Mouse (Mus musculus) v-Abl transformed pro-B cells (cell line): ENCODE data around the gene Bicra.

Source experiments
- in situ Hi-C, 2 experiments: fragments of 400-800 bp; cut with MboI; formaldehyde crosslinking; loops; one replicate each; pipeline ENCODE4 v1.15.1; 2025; ENCODE audit not compliant: unreplicated experiment in 2 of 2

The Bicra gene

DNA sequence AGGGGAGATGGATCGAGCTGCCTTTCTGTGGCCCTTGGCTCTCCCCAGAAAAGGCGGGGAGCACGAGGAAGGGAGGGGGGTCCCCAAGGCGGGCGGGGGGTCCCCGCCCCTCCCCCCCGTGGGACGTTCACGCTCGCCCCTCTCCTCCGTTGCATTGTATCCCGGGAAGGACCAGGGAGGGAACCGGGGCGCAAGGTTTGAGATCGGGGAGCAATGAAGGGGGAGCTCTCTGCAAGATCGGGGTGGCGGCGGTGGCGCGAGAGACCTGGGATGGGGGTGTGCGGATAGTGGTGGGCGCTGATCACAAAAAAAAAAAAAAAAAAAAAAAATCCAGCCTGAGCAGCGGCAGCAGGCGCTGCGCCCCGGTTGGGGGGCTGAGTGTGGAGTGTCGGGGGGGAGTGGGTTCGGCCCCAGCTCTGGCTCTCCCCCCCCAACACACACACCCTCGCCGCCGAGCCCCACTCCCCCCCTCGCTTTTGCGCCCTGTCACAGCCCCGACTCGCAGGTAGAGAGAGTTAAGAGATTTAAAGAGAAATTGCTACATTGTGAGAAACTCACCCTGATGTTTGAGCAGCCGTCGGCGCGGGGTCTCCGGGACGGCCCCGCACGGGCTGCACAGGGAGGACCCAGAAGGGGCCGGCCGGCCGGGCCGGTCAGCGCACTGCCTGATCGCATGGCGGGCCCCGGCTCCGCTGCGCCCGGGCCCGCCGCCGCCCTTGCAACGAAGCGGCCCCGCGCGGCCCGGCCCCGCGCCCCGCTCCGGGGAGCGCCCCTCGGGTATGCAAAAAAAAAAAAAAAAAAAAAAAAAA, at the start of gene Bicra:
TSS of gene Bicra (minus strand) at position 584 of the 809 bp plus-strand sequence.
- in situ Hi-C loops = loop anchor here in 1 of 2 experiments (5.0 kb wide), 2 partner anchors 35 to 65 kb away; no protein-coding TSS in a partner anchor

DNA sequence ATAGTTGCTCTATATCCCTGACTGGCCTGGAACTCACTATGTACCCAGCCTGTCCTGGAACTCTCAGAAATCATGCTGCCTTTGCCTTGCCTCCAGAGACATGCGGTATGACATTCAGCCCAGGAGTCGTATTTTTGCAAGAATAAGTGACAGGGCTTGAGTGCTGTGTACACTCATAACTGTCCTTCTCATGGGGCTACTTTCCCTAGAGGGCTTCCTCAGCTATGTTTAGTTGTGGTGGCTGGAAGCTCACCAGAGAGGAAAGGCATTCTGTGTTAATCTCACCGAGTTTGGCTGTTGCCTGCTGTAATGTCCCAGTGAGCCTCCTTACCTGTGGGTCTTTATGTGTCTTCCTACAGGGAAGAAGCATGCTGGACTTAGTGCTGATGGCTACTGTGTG, 46.9 kb upstream of the Bicra start:
- in situ Hi-C loops = no loop called here

DNA sequence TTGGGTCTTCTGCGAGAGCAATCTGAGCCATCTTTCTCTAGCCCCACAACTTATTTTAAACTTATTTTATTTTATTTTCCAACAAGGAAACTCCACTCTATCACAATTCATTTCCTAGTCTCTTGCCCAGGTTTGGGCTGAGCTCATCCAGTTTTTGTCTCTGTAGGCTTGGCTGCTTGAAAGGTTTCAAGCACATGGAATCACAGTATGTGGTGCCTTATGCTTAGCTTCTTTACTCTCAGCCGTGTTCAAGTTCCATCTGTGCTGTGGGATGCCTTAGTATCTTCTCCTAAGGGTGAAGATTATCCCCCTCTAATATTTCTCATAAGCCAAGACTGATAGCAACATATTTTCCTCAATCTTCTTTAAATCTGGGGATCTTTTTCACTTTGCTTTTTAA, 39.9 kb upstream of the Bicra start:
- in situ Hi-C loops = no loop called here

DNA sequence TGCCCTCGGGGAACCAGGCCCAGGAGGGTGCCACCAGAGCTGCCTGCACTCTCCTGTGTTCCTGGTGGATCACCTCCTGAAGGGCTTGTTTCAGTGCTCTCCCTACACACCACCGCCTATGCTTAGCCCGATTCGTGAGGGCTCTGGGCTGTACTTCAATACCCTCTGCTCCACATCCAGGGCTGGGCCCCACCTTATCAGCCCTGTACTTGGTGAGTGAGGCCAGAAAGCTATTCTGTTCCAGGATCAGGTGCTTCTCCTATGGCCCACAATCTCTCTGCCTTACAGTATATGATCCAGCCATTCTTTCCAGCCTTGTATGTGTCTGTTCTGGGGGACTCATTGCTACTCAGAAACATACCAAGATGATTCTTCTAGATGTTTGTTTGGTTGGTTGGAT, 35.6 kb upstream of the Bicra start:
- in situ Hi-C loops = no loop called here

DNA sequence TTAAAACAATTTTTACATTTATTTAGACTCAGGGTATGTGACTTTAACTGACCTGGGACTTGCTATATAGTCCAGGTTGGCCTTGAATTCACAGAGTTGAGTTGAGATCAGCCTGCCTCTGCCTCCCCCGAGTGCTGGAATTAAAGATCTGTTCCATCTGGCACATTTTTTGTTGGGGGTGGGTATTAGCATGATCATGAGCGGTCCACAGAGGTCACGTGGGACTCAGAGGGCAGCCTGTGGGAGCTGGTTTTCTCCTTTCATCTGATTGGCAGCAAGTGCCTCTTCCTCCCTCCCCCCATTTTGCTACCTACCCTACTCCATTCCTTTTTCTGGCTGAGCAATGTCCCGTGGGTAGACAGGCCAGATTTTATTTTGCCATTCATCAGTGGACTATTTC, 32.9 kb upstream of the Bicra start:
- in situ Hi-C loops = no loop called here

DNA sequence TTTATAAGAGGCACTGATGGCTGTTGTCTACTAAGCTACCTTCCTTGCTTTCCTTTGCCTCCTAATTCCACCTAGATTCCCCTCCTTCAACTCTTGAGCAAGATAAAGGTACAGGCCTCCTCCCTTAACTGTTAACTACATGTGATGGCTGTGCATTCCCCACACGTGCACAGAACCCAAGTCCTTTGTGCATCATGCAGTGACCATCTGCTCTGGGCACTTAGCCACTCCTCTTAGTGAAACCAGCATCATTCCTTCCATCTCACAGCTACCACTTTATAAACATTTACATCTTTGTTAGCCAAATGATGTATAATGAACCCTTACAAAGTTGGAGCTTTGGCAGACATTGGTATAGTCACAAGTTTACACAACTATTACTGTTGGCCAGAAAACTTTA, 32.2 kb upstream of the Bicra start:
- in situ Hi-C loops = no loop called here

DNA sequence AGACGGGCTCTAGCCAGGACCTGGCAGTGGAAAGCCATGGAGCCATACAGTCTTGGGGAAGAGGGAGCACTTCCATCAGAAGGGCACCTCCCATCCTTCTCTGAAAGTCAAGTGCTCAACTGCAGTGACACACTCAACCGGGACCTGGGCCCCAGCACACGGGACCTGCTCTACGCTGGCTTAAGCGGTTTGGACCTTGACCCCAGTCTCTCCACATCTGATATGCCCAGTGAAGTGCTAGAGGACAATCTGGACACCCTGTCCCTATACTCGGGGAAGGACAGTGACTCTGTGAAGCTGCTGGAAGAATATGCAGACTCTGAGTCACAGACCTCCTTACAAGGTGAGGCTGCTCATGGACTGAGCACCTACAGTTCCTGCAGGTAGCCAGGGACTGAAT, 24.2 kb upstream of the Bicra start:
- in situ Hi-C loops = no loop called here

DNA sequence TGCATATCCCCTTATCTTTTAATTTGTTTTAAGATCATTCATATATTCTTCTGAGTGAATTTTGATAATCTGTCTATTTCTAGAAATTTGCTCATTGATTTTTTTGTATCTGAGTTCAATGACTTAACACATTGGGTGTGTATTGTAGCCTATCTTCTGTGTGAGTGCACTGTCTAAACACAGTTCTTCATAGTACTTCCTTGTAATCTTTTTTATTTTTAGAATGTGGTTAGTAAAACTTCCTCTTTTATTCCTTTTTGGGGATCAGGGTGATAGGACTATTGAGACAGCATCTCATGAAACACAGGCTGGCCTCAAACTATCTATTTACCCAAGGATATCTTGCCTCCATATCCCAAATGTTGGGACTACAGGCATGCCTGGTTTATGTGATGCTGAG, 23.1 kb upstream of the Bicra start:
- in situ Hi-C loops = no loop called here

DNA sequence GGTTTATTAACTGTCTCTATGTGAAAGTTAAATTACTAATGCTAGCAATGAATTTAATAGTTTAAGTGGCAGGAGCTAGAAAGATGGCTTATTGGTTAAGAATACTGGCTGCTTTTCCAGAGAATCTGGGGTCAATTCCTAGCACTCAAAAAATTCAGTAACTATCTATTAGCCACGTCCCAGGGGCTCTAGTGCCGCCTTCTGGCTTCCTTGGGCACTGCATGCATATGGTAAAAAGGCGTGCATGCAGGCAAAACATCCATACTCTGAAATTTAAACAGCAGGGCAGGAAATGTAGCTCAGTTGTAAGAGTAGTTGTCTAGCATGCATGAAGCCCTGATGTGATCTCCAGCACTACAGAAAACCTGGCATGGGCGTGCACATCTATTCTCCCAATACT, 15.8 kb upstream of the Bicra start:
- in situ Hi-C loops = loop anchor here in 1 of 2 experiments (10.0 kb wide), 1 partner anchor 201 kb away; no protein-coding TSS in a partner anchor

DNA sequence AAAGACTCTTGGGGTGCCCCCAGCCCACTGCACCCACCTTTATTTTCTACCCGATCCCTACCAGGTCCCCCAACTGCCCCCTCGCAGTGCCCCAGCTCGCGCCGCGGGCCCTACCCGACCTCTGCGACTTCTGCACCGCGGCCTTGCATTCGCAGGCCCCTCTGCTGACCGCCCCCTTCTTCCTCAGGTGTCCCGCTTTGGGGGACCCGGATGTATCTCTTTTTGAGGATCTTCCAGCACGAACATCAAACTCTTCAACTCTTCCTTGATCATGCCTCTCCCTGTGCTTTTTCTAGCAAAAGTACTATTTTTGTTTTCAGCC, 14.3 kb upstream of the Bicra start:
- in situ Hi-C loops = loop anchor here in 1 of 2 experiments (10.0 kb wide), 1 partner anchor 203 kb away; no protein-coding TSS in a partner anchor

DNA sequence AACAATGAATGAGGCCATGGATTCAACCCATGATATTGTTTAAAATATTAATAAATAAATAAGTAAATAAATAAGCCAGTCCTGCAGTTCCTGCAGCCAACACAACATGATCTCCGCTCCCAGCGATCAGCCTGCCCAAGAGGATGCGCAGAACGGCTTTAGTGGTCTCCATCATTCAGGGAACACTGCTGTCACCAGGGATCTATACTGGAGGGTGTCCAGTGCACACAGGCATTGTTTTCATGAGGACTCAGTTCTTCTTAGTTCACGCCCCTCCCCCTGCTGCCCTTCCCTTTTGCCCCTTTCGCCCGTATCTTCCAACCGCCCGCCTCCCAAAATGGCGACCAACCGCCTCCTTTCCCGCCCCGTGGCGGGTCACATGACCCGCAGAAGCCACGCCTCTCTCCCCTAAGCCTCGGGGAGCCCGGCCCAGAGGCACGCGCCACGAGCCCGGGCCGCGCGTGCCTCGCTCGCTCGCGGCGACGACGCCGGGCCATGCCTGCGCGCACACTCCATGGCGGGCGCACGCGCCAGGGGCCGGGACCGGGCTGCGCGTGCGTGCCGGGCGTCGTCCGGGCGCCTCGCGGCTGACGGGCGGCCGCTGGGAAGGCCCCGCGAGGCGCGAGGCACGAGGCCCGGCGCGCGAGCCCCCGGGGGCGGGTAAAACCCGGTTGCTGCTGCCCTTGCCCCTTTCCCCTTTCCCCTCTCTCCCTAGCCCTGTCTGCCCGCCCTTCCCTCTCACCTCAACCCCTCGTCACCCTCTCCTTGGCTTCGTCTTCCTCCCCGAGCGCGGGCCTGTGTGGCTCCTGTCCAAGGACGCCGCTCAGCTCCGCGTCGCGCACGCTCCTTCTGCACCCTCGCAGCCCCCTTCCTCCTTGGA, 13.7 kb upstream of the Bicra start, which contains the start of gene Zfp541:
TSS of gene Zfp541 (plus strand) at position 596 of the 880 bp plus-strand sequence.
- in situ Hi-C loops = loop anchor here in 1 of 2 experiments (10.0 kb wide), 1 partner anchor 203 kb away; no protein-coding TSS in a partner anchor

DNA sequence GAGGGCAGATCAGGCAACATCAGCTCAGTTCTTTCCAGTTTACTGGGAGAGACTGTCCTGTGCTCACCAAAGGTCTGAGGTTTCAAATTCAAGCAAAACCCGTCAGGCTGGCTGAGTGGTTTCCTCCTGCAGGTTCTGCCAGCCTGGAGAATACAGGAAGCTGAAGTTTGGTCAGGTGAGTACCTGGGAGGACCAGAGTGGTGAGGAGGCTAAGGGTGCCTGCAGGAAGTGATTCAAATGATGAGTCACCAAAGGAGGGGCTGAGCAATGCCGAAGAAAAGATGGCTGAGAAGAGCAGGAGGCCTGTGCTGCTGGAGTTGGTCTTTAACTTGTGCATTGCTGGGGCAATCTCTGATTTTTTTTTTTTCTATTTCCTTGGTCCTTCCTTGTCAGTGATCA, 9.4 kb upstream of the Bicra start:
- in situ Hi-C loops = loop anchor here (5.0 kb wide), 2 partner anchors 90 to 95 kb away; no protein-coding TSS in a partner anchor

DNA sequence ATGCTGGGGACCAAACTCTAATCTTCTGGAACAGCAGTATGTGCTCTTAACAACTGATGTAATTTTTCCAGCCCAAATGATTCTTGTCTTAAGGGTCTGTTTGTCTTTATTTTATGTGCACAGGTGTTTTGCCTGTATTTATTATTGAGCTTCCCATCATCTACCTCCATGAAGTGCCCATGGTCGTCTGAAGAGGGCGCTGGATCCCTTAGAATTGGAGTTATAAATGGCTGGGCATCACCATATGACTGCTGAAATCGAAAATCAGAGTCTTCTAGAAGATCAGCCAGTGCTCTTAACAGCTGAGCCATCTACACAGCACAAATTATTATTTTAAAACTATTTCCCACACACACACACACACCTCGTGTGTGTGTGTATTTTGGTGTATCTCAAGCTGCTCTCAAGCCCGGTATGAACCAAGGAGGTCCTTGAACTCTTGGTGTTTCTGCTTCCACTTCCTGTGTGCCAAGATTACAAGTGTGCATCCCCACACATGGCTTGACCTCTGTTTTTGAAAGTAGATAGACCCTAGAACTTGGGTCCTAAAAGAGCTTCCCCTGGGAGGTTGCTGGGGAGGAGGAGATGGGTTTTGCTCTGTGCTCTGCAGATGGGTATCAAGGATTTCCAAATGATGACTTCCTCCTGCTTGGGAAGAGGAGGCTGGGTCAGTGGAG, 8.9 kb upstream of the Bicra start:
- in situ Hi-C loops = loop anchor here (5.0 kb wide), 2 partner anchors 91 to 96 kb away; no protein-coding TSS in a partner anchor

DNA sequence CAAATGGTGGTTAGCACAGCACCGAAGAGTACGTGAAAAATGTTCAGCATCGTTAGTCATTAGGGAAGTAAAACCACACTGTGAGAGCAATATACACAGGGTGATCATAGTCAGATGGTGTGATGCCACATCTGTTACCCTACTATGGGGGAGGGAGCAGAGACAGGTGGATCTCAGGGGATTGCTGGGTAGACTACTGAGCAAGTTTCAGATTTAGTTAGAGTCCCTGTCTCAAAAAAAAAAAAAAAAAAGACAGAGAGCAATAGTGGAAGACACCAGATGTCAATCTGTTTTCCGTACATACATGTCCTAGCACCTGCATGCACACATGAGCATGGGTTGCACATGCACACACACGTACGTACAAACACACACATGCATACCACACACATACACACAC, 7.9 kb upstream of the Bicra start:
- in situ Hi-C loops = loop anchor here (5.0 kb wide), 2 partner anchors 92 to 97 kb away; no protein-coding TSS in a partner anchor

DNA sequence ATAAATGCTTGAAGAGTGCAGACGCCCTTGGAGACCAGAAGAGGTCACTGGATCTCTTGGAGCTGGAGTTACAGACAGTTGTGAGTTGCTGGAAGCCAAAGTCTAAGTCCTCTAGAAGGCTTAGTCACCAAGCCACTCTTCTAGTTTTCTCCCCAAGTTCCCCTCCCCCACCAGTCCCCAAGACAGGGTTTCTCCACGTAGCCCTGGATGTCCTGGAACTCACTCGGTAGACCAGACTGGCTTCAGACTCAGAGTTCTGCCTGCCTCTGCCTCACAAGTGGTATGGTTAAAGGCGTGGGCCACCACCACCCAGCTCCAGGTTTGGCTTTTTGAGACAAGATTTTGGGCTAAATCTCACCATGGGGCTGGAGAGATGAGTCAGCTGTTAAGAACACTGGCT, 7.2 kb upstream of the Bicra start:
- in situ Hi-C loops = loop anchor here (5.0 kb wide), 3 partner anchors 73 to 97 kb away; no protein-coding TSS in a partner anchor

DNA sequence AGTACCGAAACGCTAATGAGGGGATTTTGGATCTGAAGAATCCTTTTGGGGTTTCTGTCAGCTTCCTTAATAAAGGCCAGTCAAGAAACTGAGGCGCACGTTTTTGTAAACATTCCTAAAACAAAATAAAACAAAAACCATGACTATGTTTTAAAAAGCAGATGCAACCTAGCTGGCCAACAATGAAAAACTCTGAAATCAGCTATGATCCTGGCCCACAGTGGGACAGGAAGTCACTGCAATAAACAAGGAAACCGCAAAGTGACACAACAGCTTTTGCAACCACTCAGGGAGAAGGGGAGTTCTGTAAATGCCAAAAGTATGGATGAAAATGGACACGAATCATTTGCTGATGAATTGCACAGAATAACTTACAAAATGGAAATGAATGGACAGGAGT, 5.4 kb upstream of the Bicra start:
- in situ Hi-C loops = loop anchor here in 1 of 2 experiments (5.0 kb wide), 1 partner anchor 71 kb away; no protein-coding TSS in a partner anchor

DNA sequence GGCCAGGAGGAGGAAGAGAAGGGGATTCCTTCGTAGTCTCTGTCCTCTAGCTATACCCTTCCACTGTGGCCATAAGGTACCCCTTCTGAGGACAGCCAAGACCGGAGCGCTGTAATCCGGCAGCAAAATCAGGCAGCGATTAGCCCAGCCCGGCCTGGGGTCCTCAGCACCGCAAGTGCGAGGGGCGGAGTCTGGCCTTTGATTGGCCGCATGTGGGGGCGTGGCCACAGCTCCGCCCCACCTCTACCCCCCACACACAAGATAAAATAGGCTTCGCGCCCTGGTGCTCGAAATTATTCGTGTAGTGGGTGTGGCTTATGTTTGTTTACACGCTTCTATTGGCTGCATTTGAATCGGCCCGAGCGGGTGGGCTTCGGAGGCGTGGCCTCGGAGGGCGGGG, 5.0 kb upstream of the Bicra start:
- in situ Hi-C loops = loop anchor here in 1 of 2 experiments (5.0 kb wide), 1 partner anchor 70 kb away; no protein-coding TSS in a partner anchor

DNA sequence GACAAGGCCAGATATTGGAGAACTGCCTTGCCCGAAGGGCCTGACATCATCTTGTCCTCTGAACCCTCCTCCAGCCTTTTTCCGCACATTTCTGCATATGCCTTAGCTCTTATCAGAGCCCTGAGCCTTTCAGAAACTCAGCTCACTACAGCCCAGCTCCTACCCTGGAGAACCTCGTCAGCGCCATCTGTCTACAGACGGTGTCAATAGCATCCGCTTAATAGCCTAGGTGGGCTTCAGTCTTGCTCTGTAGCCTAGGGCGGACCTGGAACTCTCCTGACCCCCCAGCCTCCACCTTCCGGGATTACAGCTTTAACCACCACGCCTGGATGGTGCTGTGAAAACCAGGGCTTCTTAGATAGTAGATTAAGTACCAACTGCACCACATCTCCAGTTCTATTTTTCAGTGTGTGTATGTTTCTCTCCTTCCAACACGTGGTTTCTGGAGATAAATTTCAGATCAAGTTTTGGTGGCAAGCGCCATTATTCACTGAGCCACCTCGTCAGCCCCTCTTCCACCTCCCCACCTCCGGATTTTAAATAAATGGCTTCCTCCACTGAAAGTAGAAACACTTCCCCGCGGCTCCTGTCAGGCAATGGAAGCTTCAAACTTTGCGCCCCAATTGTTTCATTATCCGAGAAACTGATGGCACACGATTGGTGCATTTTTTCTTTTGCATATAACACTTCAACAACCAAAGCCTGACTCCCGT, 4.3 kb upstream of the Bicra start:
- in situ Hi-C loops = loop anchor here in 1 of 2 experiments (5.0 kb wide), 1 partner anchor 70 kb away; no protein-coding TSS in a partner anchor

DNA sequence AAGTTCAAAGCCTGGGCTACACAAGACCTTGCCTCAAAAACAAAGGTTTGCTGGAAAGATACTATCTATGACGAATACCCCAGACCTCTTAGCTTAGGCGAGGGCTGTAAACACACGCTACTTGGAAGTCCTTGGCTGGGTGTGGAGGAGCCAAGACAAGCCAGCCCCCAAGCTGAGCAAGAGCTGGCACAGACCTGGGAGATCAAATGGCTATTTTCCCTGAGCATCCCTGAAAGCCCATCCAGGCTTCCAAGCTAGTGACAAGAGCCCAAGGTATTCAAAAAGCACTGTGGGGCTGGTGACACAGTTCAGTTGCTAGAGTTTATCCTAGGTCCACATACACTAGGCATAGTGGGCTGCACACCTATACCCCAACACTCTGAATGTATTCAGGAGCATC, 2.9 kb upstream of the Bicra start:
- in situ Hi-C loops = loop anchor here in 1 of 2 experiments (5.0 kb wide), 1 partner anchor 68 kb away; no protein-coding TSS in a partner anchor

DNA sequence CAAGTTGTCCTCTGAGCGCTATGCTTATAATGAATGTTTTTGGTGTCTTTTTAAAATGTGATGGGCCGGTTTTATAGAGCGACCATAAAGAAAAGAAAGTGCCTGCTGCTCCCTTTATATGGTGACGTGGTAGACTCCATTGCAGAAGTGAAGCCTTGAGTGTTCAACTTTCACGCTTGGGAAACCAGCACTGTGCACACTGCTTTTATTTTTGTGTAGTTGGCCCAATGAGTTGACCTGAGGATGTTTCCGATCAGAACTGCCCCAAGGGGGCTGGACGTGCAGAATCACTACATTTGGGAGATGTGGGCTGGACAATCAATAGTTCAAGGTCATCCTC, 1.8 kb upstream of the Bicra start:
- in situ Hi-C loops = loop anchor here in 1 of 2 experiments (5.0 kb wide), 2 partner anchors 37 to 67 kb away; no protein-coding TSS in a partner anchor
